Mouse (Mus musculus) kidney, adult 2 months (tissue): ENCODE results near the gene Slc25a38.

ENCODE experiments used
- CTCF ChIP-seq: fragments of 200-500 bp; conservative IDR thresholded peaks from 2 replicates; pipeline ENCODE4 v1.5.1; 2011; ENCODE audit warnings: low read depth, mild to moderate bottlenecking, control low read depth, low read length, moderate library complexity, mixed read lengths; ENCODE audit not compliant: insufficient read depth, insufficient read length
- POLR2A ChIP-seq: fragments of 200-500 bp; IDR thresholded peaks from one replicate; pipeline ENCODE4 v1.6.1; 2011; ENCODE audit warnings: low read depth, low read length, control low read depth

DNA sequence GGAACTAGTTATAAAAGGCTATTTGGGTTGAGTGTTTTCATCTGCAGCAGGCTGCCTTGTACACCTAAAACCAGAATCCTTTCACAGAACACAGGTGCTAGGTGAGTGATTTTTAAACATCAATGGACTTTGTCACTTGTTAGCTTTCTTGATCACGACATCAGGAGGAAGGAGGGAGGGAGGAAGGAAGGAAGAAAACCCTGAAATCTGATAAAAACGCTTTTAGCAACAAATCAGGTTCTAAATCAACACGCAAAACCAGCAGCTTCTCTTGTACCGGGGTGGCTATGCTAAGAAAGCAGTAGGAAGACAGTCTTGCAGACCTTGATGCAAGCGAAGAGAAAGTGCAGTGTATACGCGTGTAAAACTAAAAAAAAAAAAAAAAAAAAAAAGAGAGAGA, 30.3 kb upstream of the Slc25a38 start:
- TF ChIP-seq CTCF: no peak
- TF ChIP-seq POLR2A: no peak
